Mouse (Mus musculus) embryonic fibroblast, embryonic 13.5 days (primary cell): Measurements from ENCODE around the gene Slc2a1.

Source experiments
- CTCF ChIP-seq: IDR thresholded peaks from 2 replicates; pipeline ENCODE4 v1.5.1; 2011; ENCODE audit warnings: mild to moderate bottlenecking, control low read depth, low read length, moderate library complexity, borderline replicate concordance; ENCODE audit not compliant: insufficient read depth
- POLR2A ChIP-seq: IDR thresholded peaks from 2 replicates; pipeline ENCODE4 v1.6.1; 2011; ENCODE audit warnings: low read depth, mild to moderate bottlenecking, control low read depth, low read length, moderate library complexity

DNA sequence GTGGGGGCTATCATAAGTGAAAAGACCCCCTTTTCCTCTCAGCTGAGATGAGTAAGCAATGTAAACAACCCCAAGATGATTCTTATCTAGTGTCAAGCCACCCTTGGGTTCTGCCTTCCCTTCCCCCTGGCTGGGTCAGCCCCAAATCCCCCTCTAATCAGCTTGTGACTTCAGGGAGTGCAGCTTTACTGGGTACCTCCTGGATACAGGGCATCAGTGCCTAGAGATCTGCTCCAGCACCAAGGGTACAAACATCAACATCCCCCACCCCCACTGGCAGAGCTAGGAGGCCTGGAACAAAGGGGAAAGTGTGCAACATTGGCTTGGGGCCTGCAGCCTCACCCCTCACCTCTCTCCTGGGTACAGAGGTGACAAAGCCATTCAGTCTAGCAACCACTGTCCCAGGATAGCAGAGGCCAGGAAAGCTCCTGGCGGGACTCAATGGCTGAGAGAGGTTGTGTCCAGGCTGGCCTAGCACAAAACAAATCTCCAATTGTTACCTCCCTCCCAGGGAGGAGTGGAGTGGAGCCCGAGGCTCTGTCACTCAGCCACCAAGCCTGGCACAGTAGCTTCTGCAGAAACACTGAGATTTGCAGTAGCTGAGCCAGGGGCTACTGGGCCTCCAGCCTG is 3.9 kb downstream of the Slc2a1 start:
- no peak for TF ChIP-seq CTCF
- TF ChIP-seq POLR2A = no peak
